Mouse (Mus musculus): Measurements from ENCODE around the gene Huwe1. TPM values are rescaled to one million over a fixed set of nuclear protein-coding genes. Genes with fewer than 3 reads are reported as not detected.

The Huwe1 gene
- total and polyA plus RNA-seq, 3 experiments: 45.5 to 152 (median 151) TPM

- intact Hi-C loops (cut with DNase I): loop anchor here (10.0 kb wide), 2 partner anchors 212 to 278 kb away; partner anchors contain the start of genes Phf8, Ribc1 and Smc1a
- TF ChIP-seq EP300 (IDR thresholded peaks at IDR 0.05; ENCODE audit: insufficient read depth, low read depth, low read length) (no peak), POLR2A (IDR thresholded peaks at IDR 0.05; ENCODE audit: insufficient read depth, low read depth, low read length) (peak; percentile 45; the same call in 1 of the 2 replicates)
- no peaks in the 10 kb centered on the region for H3K79me2 ChIP-seq (replicated peaks; ENCODE audit: control insufficient read depth, insufficient read depth, low read length)
- H3K4me3 ChIP-seq: peak overlapping the region; percentile 60
- H3K27me3 ChIP-seq (ENCODE audit: control insufficient read depth, insufficient read depth, low read length): no peaks in the 10 kb centered on the region
- 19% methylated on average over 13 of the region's 13 CpGs for WGBS
- H3K9ac ChIP-seq (ENCODE audit: low read depth, low read length): peak overlapping the region; percentile 69
- no peaks in the 10 kb centered on the region; the same call in 1 of the 2 replicates for H3K4me1 ChIP-seq (ENCODE audit: control insufficient read depth, insufficient read depth, low read length)
- DNase-seq: no peak
- H3K27ac ChIP-seq: peak overlapping the region; percentile 83
- H3K36me3 ChIP-seq (ENCODE audit: control insufficient read depth, insufficient read depth, low read length): peaks cover 6% of the 10 kb centered on the region
Observed at GRCm38 (mm10) chrX:151802328-151802955, 1.8 kb downstream of the Huwe1 start.

DNA sequence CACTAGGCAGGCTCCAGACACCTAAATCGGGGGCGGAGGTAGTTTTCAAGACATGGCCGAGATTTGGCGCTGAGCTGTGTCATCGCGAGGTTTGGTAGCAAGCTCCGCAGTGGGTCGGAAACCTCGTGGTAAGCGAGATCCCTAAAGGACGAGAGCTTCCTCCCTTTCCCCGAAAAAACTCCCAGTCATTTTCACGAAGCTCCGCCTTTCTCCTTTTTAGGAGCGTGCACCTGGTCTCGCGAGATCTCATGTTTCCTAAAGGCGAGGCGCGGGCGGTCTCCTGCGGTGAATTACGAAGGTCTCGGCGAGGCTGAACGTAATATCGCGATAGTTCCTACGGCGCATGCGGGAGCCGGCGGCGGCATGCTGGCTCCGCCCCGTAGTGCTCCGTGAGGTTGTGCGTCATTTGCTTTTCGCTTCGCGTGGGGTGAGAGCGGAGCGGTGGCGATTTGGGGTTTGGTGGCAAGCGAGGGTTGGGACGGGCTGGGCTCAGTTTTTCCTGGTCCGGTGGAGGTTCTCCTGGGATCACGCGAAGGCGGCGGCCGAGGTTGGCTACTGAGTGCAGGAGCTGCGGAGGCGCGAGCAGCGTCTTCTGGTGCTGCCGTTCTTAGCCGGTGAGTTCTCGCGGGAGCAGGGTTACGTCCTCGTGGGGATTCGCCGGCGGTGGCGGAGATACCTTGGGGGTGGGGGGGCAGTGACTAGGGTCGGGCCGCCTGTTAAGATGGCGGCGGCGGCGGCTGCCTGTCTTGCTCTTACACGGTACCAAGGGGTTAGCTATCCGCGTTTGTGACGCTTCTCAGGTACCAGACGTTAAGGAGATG lies 2.6 kb downstream of the Huwe1 start:
- Histone ChIP-seq H3K4me1 (ENCODE audit: control insufficient read depth, insufficient read depth, low read length) (no peaks in the 10 kb centered on the region; the same call in 1 of the 2 replicates), H3K27ac (peak overlapping the region; percentile 95), H3K36me3 (ENCODE audit: control insufficient read depth, insufficient read depth, low read length) (peaks cover 6% of the 10 kb centered on the region), H3K27me3 (ENCODE audit: control insufficient read depth, insufficient read depth, low read length) (no peaks in the 10 kb centered on the region), H3K79me2 (replicated peaks; ENCODE audit: control insufficient read depth, insufficient read depth, low read length) (no peaks in the 10 kb centered on the region), H3K9ac (ENCODE audit: low read depth, low read length) (peak overlapping the region; percentile 91), H3K4me3 (peak overlapping the region; percentile 72)
- no peak for TF ChIP-seq CTCF (IDR thresholded peaks at IDR 0.05)
- TF ChIP-seq EP300 (IDR thresholded peaks at IDR 0.05; ENCODE audit: insufficient read depth, low read depth, low read length): 0 out of 2 replicates have a peak, but pooled peaks have one; percentile 9
- TF ChIP-seq POLR2A (IDR thresholded peaks at IDR 0.05; ENCODE audit: insufficient read depth, low read depth, low read length): peak; percentile 67
- intact Hi-C loops (cut with DNase I): loop anchor here (10.0 kb wide), 2 partner anchors 212 to 278 kb away; partner anchors contain the start of genes Phf8, Ribc1 and Smc1a
- peak; percentile 90 to 94 for DNase-seq
- WGBS: 19% methylated on average over 75 of the region's 77 CpGs

GRCm38 (mm10) chrX:151803777-151804101 lies 3.1 kb downstream of the Huwe1 start:
- Histone ChIP-seq H3K79me2 (replicated peaks; ENCODE audit: control insufficient read depth, insufficient read depth, low read length) (no peaks in the 10 kb centered on the region), H3K4me1 (ENCODE audit: control insufficient read depth, insufficient read depth, low read length) (no peaks in the 10 kb centered on the region; the same call in 1 of the 2 replicates), H3K4me3 (peak overlapping the region; percentile 72), H3K27me3 (ENCODE audit: control insufficient read depth, insufficient read depth, low read length) (no peaks in the 10 kb centered on the region), H3K9ac (ENCODE audit: low read depth, low read length) (peak overlapping the region; percentile 91), H3K27ac (peak overlapping the region; percentile 95), H3K36me3 (ENCODE audit: control insufficient read depth, insufficient read depth, low read length) (peaks cover 10% of the 10 kb centered on the region)
- TF ChIP-seq EP300 (IDR thresholded peaks at IDR 0.05; ENCODE audit: insufficient read depth, low read depth, low read length): no peak
- 0 out of 2 replicates have a peak, but pooled peaks have one; percentile 8 for TF ChIP-seq CTCF (IDR thresholded peaks at IDR 0.05)
- WGBS: 24% methylated on average over 20 of the region's 20 CpGs
- intact Hi-C loops (cut with DNase I): loop anchor here (10.0 kb wide), 2 partner anchors 211 to 279 kb away; partner anchors contain the start of genes Phf8, Ribc1 and Smc1a
- peak in 1 of 2 experiments; percentile 64 for DNase-seq

DNA sequence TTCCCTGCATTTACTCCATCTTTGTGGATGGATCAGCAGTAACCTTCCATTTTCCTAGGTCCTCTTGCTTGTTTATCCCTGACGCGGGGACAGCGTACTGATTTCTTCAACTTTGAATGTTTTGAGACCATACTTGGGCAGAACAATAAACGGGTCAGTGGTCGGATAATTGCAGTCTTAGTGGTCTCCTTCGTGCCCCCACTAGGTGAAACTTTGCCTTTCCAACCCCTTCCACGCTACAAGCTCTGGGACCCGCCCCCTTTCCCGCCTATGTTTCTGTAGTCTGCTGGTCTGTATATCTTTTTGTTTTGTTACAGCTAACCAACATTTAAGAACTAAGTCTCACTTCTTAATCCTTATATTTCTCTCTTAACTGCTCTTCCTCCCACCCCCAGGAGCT lies 3.8 kb downstream of the Huwe1 start:
- TF ChIP-seq CTCF (IDR thresholded peaks at IDR 0.05): no peak
- peak overlapping the region; percentile 72 for H3K4me3 ChIP-seq
- H3K4me1 ChIP-seq (ENCODE audit: control insufficient read depth, insufficient read depth, low read length): no peaks in the 10 kb centered on the region; the same call in 1 of the 2 replicates
- no peaks in the 10 kb centered on the region for H3K27me3 ChIP-seq (ENCODE audit: control insufficient read depth, insufficient read depth, low read length)
- H3K27ac ChIP-seq: peak overlapping the region; percentile 95; the same call in 1 of the 2 replicates
- no peaks in the 10 kb centered on the region for H3K79me2 ChIP-seq (replicated peaks; ENCODE audit: control insufficient read depth, insufficient read depth, low read length)
- 16% methylated on average over 9 of the region's 9 CpGs for WGBS
- no peak for DNase-seq
- H3K9ac ChIP-seq (ENCODE audit: low read depth, low read length): peak overlapping the region; percentile 91; the same call in 1 of the 2 replicates
- intact Hi-C loops (cut with DNase I): loop anchor here (10.0 kb wide), 2 partner anchors 210 to 280 kb away; partner anchors contain the start of genes Phf8, Ribc1 and Smc1a
- H3K36me3 ChIP-seq (ENCODE audit: control insufficient read depth, insufficient read depth, low read length): peaks cover 10% of the 10 kb centered on the region

GRCm38 (mm10) chrX:151811481-151811880 lies 10.9 kb downstream of the Huwe1 start:
- H3K36me3 ChIP-seq (ENCODE audit: control insufficient read depth, insufficient read depth, low read length): peaks cover 19% of the 10 kb centered on the region
- no peak overlapping the region for H3K27ac ChIP-seq
- H3K4me3 ChIP-seq: no peak overlapping the region
- no peaks in the 10 kb centered on the region for H3K79me2 ChIP-seq (replicated peaks; ENCODE audit: control insufficient read depth, insufficient read depth, low read length)
- no peak overlapping the region for H3K9ac ChIP-seq (ENCODE audit: low read depth, low read length)
- H3K27me3 ChIP-seq (ENCODE audit: control insufficient read depth, insufficient read depth, low read length): no peaks in the 10 kb centered on the region
- H3K4me1 ChIP-seq (ENCODE audit: control insufficient read depth, insufficient read depth, low read length): peaks cover 2% of the 10 kb centered on the region; the same call in 1 of the 2 replicates
- no peak for TF ChIP-seq CTCF (IDR thresholded peaks at IDR 0.05)
- no peak for TF ChIP-seq POLR2A (IDR thresholded peaks at IDR 0.05; ENCODE audit: insufficient read depth, low read depth, low read length)
- no peak for TF ChIP-seq EP300 (IDR thresholded peaks at IDR 0.05; ENCODE audit: insufficient read depth, low read depth, low read length)
- DNase-seq: peak in 1 of 2 experiments; percentile 8
- 28% methylated on average over 6 of the region's 6 CpGs for WGBS
- intact Hi-C loops (cut with DNase I): no loop called here

All from heart, adult 2 months (tissue).